Mouse (Mus musculus): ENCODE results near the gene Ctsz. TPM values are rescaled to one million over a fixed set of nuclear protein-coding genes. Genes with fewer than 3 reads are reported as not detected.

Ctsz gene
- total and polyA plus RNA-seq, 2 experiments from 2014 or later, result 53.9 to 74.7 TPM

- Histone ChIP-seq H3K27me3 (ENCODE audit: insufficient read depth, low read length) (no peaks in the 10 kb centered on the region), H3K9ac (no peak overlapping the region), H3K36me3 (ENCODE audit: insufficient read depth) (0 out of 2 replicates have a peak, but pooled peaks cover 3% of the 10 kb centered on the region), H3K27ac (ENCODE audit: low read depth, low read length) (no peak overlapping the region), H3K4me3 (ENCODE audit: low read depth, low read length) (no peak overlapping the region), H3K4me2 (ENCODE audit: low read depth) (no peak overlapping the region), H3K4me1 (ENCODE audit: insufficient read depth) (peaks cover 12% of the 10 kb centered on the region), H3K9me3 (ENCODE audit: low read length) (no peaks in the 10 kb centered on the region)
- 93% methylated on average over 26 of the region's 26 CpGs for WGBS
- DNase-seq, result no peak
- ATAC-seq, result no peak
- no peak for TF ChIP-seq CTCF (IDR thresholded peaks at IDR 0.05; ENCODE audit: low read depth)
Observed at GRCm38 (mm10) chr2:174436076-174436701, 2.6 kb downstream of the Ctsz start.

GRCm38 (mm10) chr2:174434943-174435342 is 3.9 kb downstream of the Ctsz start:
- TF ChIP-seq CTCF (IDR thresholded peaks at IDR 0.05; ENCODE audit: low read depth), result no peak
- Histone ChIP-seq H3K4me3 (ENCODE audit: low read depth, low read length) (no peak overlapping the region), H3K4me1 (ENCODE audit: insufficient read depth) (peaks cover 12% of the 10 kb centered on the region), H3K9ac (no peak overlapping the region), H3K27me3 (ENCODE audit: insufficient read depth, low read length) (no peaks in the 10 kb centered on the region), H3K36me3 (ENCODE audit: insufficient read depth) (0 out of 2 replicates have a peak, but pooled peaks cover 3% of the 10 kb centered on the region), H3K9me3 (ENCODE audit: low read length) (no peaks in the 10 kb centered on the region), H3K4me2 (ENCODE audit: low read depth) (no peak overlapping the region), H3K27ac (ENCODE audit: low read depth, low read length) (no peak overlapping the region)
- ATAC-seq (no peak), DNase-seq (no peak)
- 98% methylated on average over 9 of the region's 9 CpGs for WGBS

GRCm38 (mm10) chr2:174428996-174429591 is 9.7 kb downstream of the Ctsz start:
- Histone ChIP-seq H3K27ac (ENCODE audit: low read depth, low read length) (no peak overlapping the region), H3K4me2 (ENCODE audit: low read depth) (no peak overlapping the region), H3K36me3 (ENCODE audit: insufficient read depth) (peaks cover 56% of the 10 kb centered on the region), H3K4me3 (ENCODE audit: low read depth, low read length) (no peak overlapping the region), H3K27me3 (ENCODE audit: insufficient read depth, low read length) (no peaks in the 10 kb centered on the region), H3K9me3 (ENCODE audit: low read length) (no peaks in the 10 kb centered on the region), H3K9ac (no peak overlapping the region), H3K4me1 (ENCODE audit: insufficient read depth) (no peaks in the 10 kb centered on the region)
- TF ChIP-seq CTCF (IDR thresholded peaks at IDR 0.05; ENCODE audit: low read depth), result no peak
- DNase-seq (peak; percentile 18), ATAC-seq (peak; percentile 66)
- 35% methylated on average over 10 of the region's 10 CpGs for WGBS

- no peaks in the 10 kb centered on the region for H3K4me1 ChIP-seq (ENCODE audit: insufficient read depth)
- H3K9me3 ChIP-seq (ENCODE audit: low read length), result no peaks in the 10 kb centered on the region
- ATAC-seq (no peak), DNase-seq (no peak)
- H3K27ac ChIP-seq (ENCODE audit: low read depth, low read length), result no peak overlapping the region
- no peaks in the 10 kb centered on the region for H3K27me3 ChIP-seq (ENCODE audit: insufficient read depth, low read length)
- H3K36me3 ChIP-seq (ENCODE audit: insufficient read depth), result peaks cover 63% of the 10 kb centered on the region
- H3K9ac ChIP-seq, result no peak overlapping the region
- no peak for TF ChIP-seq CTCF (IDR thresholded peaks at IDR 0.05; ENCODE audit: low read depth)
- H3K4me2 ChIP-seq (ENCODE audit: low read depth), result no peak overlapping the region
- 77% methylated on average over 18 of the region's 18 CpGs for WGBS
- no peak overlapping the region for H3K4me3 ChIP-seq (ENCODE audit: low read depth, low read length)
Observed at GRCm38 (mm10) chr2:174428076-174428835, 10.6 kb downstream of the Ctsz start.

- ATAC-seq, result no peak
Observed at GRCm38 (mm10) chr2:174426856-174427255, 12.0 kb downstream of the Ctsz start.

GRCm38 (mm10) chr2:174424301-174425085 is 14.3 kb downstream of the Ctsz start:
- 94% methylated on average over 11 of the region's 11 CpGs for WGBS
- DNase-seq (no peak), ATAC-seq (no peak)
- no peak overlapping the region for H3K4me3 ChIP-seq (ENCODE audit: low read depth, low read length)
- no peaks in the 10 kb centered on the region for H3K4me1 ChIP-seq (ENCODE audit: insufficient read depth)
- peaks cover 67% of the 10 kb centered on the region for H3K36me3 ChIP-seq (ENCODE audit: insufficient read depth)
- no peak overlapping the region for H3K9ac ChIP-seq
- no peaks in the 10 kb centered on the region for H3K9me3 ChIP-seq (ENCODE audit: low read length)
- no peak for TF ChIP-seq CTCF (IDR thresholded peaks at IDR 0.05; ENCODE audit: low read depth)
- no peaks in the 10 kb centered on the region for H3K27me3 ChIP-seq (ENCODE audit: insufficient read depth, low read length)
- no peak overlapping the region for H3K27ac ChIP-seq (ENCODE audit: low read depth, low read length)
- no peak overlapping the region for H3K4me2 ChIP-seq (ENCODE audit: low read depth)

More at GRCm38 (mm10) chr2:174426856-174427255, 12.0 kb downstream of the Ctsz start:
- Histone ChIP-seq H3K4me3 (ENCODE audit: low read depth, low read length) (no peak overlapping the region), H3K9ac (no peak overlapping the region), H3K4me1 (ENCODE audit: insufficient read depth) (no peaks in the 10 kb centered on the region), H3K4me2 (ENCODE audit: low read depth) (no peak overlapping the region), H3K36me3 (ENCODE audit: insufficient read depth) (peaks cover 68% of the 10 kb centered on the region), H3K27me3 (ENCODE audit: insufficient read depth, low read length) (no peaks in the 10 kb centered on the region), H3K9me3 (ENCODE audit: low read length) (no peaks in the 10 kb centered on the region), H3K27ac (ENCODE audit: low read depth, low read length) (no peak overlapping the region)
- WGBS, result 95% methylated on average over 12 of the region's 12 CpGs
- DNase-seq, result no peak
- no peak for TF ChIP-seq CTCF (IDR thresholded peaks at IDR 0.05; ENCODE audit: low read depth)
